Mouse (Mus musculus) stomach, postnatal 0 days (tissue): ENCODE measurements around the gene Sprn. TPM values are rescaled to one million over a fixed set of nuclear protein-coding genes. Genes with fewer than 3 reads are reported as not detected.
A peak's percentile ranks its signal among the peaks of the same experiment; 100 is the strongest.

Source experiments
- ATAC-seq: fragments of 200-750 bp; cut with Nextera tagmentation; 2 replicates; pipeline ENCODE4 v1.8.0; 2017; ENCODE audit not compliant: low FRiP score, low TSS enrichment
- DNase-seq: peaks from one replicate; pipeline ENCODE4 v3.0.0-alpha.2; 2016; ENCODE audit warnings: low spot score
- H3K27ac ChIP-seq: fragments of 300-500 bp; sonication (generic); replicated peaks from 2 replicates; pipeline ENCODE4 v1.5.1; 2014; ENCODE audit warnings: mild to moderate bottlenecking, control low read depth
- H3K27me3 ChIP-seq: fragments of 300-500 bp; sonication (generic); 2 replicates; pipeline ENCODE4 v1.6.1; 2014; ENCODE audit warnings: low read length; ENCODE audit not compliant: control insufficient read depth, insufficient read depth
- H3K36me3 ChIP-seq: fragments of 300-500 bp; sonication (generic); 2 replicates; pipeline ENCODE4 v1.6.1; 2014; ENCODE audit warnings: low read length, mixed read lengths; ENCODE audit not compliant: control insufficient read depth, insufficient read depth
- H3K4me1 ChIP-seq: fragments of 300-500 bp; sonication (generic); replicated peaks from 2 replicates; pipeline ENCODE4 v1.6.1; 2014; ENCODE audit warnings: antibody characterized with exemption; ENCODE audit not compliant: control insufficient read depth, insufficient read depth
- H3K4me2 ChIP-seq: fragments of 300-500 bp; sonication (generic); replicated peaks from 2 replicates; pipeline ENCODE4 v1.6.1; 2014; ENCODE audit warnings: low read depth, mild to moderate bottlenecking, control low read depth, moderate library complexity
- H3K4me3 ChIP-seq: fragments of 300-500 bp; sonication (generic); 2 replicates; pipeline ENCODE4 v1.5.1; 2014; ENCODE audit warnings: low read depth, low read length, control low read depth
- H3K9ac ChIP-seq: fragments of 300-500 bp; sonication (generic); 2 replicates; pipeline ENCODE4 v1.6.1; 2014; ENCODE audit warnings: mild to moderate bottlenecking, low read length, control low read depth, mixed read lengths
- H3K9me3 ChIP-seq: fragments of 300-500 bp; sonication (generic); 2 replicates; pipeline ENCODE4 v1.6.1; 2016; ENCODE audit warnings: low read length; ENCODE audit not compliant: control insufficient read depth
- CTCF ChIP-seq: IDR thresholded peaks from 2 replicates; pipeline ENCODE4 v1.5.1; 2016; ENCODE audit warnings: antibody characterized with exemption, low read depth, mild to moderate bottlenecking, moderate library complexity
- EP300 ChIP-seq: optimal IDR thresholded peaks from 2 replicates; pipeline ENCODE3; 2016; ENCODE audit warnings: antibody characterized with exemption
- WGBS: fragments of 180-500 bp; shearing (Covaris S2); extraction: QIAGEN DNeasy Blood & Tissue Kit; methylation state at CpG from one replicate; pipeline ENCODE4 v1.1.7; 2014; 5-methylcytosine and 5-hydroxymethylcytosine counted together
- polyA plus RNA-seq: library from polyadenylated mRNA; unstranded; fragments of >200 nt; fragmentation: Nextera tagmentation; extraction: Ambion mirVana; gene quantifications from 2 replicates; pipeline ENCODE4 v1.2.1, GENCODE M21; 2015

Gene Sprn
- polyA plus RNA-seq, 1 experiment from 2014 or later: 0.90 TPM

DNA sequence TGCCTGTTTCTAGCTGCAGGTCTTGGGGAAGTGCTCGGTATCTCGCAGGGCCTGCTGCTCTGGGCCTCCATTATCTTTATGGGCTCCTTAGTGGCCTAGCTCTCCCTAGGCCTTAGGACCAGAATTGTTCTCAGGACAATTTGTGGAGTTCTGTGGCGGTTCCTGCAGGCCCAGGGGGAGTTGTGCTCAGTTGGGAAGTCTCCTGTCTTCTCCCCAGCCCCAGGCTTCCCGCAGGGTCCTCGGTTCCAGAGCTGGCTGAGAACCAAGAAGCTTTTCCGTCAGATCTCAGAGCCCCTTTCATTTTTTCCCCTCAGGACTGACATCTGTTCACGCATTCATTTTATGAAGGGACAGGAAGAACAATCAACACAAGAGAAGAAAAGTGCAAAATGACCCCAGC, 10.0 kb upstream of the Sprn start, which contains the start of gene Olfr522:
Olfr522 (minus strand) TSS at position 101 of the 400 bp plus-strand sequence.
- H3K27ac ChIP-seq: no peak within 1 kb of the TSS
- no peaks in the 10 kb centered on the region for H3K36me3 ChIP-seq
- TF ChIP-seq CTCF: no peak
- no peak for TF ChIP-seq EP300
- no peak within 1 kb of the TSS for H3K9ac ChIP-seq
- H3K9me3 ChIP-seq: 0 out of 2 replicates have a peak, but pooled peaks cover 2% of the 10 kb centered on the region
- DNase-seq (no peak), ATAC-seq (no peak)
- no peaks in the 10 kb centered on the region for H3K4me1 ChIP-seq
- no peak within 1 kb of the TSS for H3K4me3 ChIP-seq
- 64% methylated on average over 7 of the region's 7 CpGs for WGBS
- no peak within 1 kb of the TSS for H3K4me2 ChIP-seq
- H3K27me3 ChIP-seq: no peaks in the 10 kb centered on the region

DNA sequence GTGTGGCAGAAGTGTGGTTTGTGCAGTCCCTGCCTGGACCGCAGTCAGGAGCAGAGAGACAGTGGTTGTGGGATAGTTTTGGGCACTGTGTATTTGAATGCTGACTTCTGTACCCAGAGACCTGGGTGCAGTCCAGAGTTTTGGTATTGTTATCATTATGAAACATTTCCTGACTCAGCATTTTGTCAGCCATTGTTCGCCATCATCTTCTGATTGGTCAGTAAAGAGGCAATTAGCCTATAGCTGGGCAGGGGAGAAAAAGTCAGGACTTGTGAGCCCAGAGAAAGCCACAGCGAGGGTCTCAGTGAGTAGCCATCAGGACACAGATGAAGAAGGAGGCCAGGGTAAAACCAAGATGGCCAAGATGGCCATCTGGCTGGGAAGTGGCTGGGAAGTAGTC, 5.7 kb upstream of the Sprn start:
- H3K9ac ChIP-seq: no peak overlapping the region
- H3K27me3 ChIP-seq: no peaks in the 10 kb centered on the region
- ATAC-seq: no peak
- H3K36me3 ChIP-seq: no peaks in the 10 kb centered on the region
- no peaks in the 10 kb centered on the region for H3K4me1 ChIP-seq
- no peak overlapping the region for H3K27ac ChIP-seq
- no peak for DNase-seq
- TF ChIP-seq CTCF: no peak
- no peak for TF ChIP-seq EP300
- no peaks in the 10 kb centered on the region for H3K9me3 ChIP-seq
- H3K4me2 ChIP-seq: no peak overlapping the region
- H3K4me3 ChIP-seq: no peak overlapping the region
- 78% methylated on average over 3 of the region's 3 CpGs for WGBS

GRCm38 (mm10) chr7:140153829-140154217, 854 bp downstream of the Sprn start:
- Histone ChIP-seq H3K27me3 (no peaks in the 10 kb centered on the region; the same call in 1 of the 2 replicates), H3K4me1 (no peaks in the 10 kb centered on the region), H3K36me3 (no peaks in the 10 kb centered on the region), H3K9ac (no peak overlapping the region), H3K9me3 (no peaks in the 10 kb centered on the region), H3K27ac (no peak overlapping the region), H3K4me3 (peak overlapping the region; percentile 23; the same call in 1 of the 2 replicates), H3K4me2 (peak overlapping the region; percentile 46)
- TF ChIP-seq EP300 (no peak), CTCF (no peak)
- DNase-seq (no peak), ATAC-seq (no peak)
- 32% methylated on average over 4 of the region's 4 CpGs for WGBS

DNA sequence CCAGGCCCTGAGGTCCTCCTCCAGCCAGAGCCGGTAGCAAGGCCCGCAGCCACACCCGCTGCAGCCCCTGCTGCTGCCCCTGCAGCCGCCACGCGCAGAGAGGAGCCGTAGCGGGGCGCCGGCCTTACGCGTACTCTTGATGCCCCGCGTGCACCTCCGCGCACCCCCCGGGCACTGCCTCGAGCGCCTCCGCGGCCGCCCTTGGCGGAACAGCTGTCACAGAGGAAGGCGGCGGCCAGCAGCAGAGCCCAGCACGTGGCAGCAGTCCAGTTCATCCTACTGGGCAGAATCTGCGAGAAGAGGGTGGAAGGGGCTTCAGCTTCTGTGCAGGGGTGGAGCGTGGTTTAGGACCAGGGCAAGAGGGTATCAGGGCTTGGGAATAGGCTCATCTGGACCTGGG, 1.3 kb downstream of the Sprn start:
- TF ChIP-seq CTCF (no peak), EP300 (no peak)
- no peaks in the 10 kb centered on the region for H3K4me1 ChIP-seq
- H3K27me3 ChIP-seq: no peaks in the 10 kb centered on the region; the same call in 1 of the 2 replicates
- peak overlapping the region; percentile 40 for H3K4me2 ChIP-seq
- no peaks in the 10 kb centered on the region for H3K9me3 ChIP-seq
- H3K9ac ChIP-seq: peak overlapping the region; percentile 39; the same call in 1 of the 2 replicates
- no peaks in the 10 kb centered on the region for H3K36me3 ChIP-seq
- H3K27ac ChIP-seq: no peak overlapping the region
- peak; percentile 19 for DNase-seq
- ATAC-seq: peak; percentile 56
- WGBS: 3% methylated on average over 28 of the region's 28 CpGs
- peak overlapping the region; percentile 17; the same call in 1 of the 2 replicates for H3K4me3 ChIP-seq

- Histone ChIP-seq H3K4me1 (no peaks in the 10 kb centered on the region), H3K36me3 (no peaks in the 10 kb centered on the region), H3K27ac (no peak overlapping the region), H3K4me2 (no peak overlapping the region), H3K27me3 (no peaks in the 10 kb centered on the region), H3K9me3 (no peaks in the 10 kb centered on the region), H3K9ac (no peak overlapping the region), H3K4me3 (no peak overlapping the region)
- ATAC-seq: no peak
- 84% methylated on average over 4 of the region's 4 CpGs for whole genome bisulfite sequencing
- no peak for TF ChIP-seq EP300
- no peak for TF ChIP-seq CTCF
- DNase-seq: no peak
Measured at GRCm38 (mm10) chr7:140144550-140144949, 10.1 kb downstream of the Sprn start.

DNA sequence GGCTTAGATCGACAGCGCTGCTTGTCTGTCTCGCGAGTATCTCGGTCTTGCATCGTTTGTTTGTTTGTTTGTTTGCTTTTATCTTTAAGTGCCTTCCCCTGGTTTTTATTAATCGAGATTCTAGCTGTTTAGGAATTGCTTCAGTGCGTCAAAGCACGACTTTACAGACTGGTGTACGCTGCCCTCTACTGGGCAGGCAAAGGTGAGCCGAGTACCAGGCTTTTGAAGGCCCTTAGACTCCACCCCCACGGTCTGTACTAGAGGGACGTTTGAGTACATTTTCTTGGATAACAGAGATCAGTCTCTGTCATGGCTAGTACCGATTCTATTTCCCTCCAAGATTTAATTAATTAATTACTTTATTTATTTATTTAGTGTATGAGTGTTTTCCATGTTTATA, 13.3 kb downstream of the Sprn start:
- no peak overlapping the region for H3K4me2 ChIP-seq
- TF ChIP-seq EP300 (no peak), CTCF (peak; percentile 86)
- H3K4me3 ChIP-seq: no peak overlapping the region
- no peaks in the 10 kb centered on the region for H3K36me3 ChIP-seq
- DNase-seq (peak; percentile 76), ATAC-seq (no peak)
- H3K9me3 ChIP-seq: no peaks in the 10 kb centered on the region
- H3K4me1 ChIP-seq: no peaks in the 10 kb centered on the region
- no peak overlapping the region for H3K27ac ChIP-seq
- no peaks in the 10 kb centered on the region for H3K27me3 ChIP-seq
- 3% methylated on average over 14 of the region's 14 CpGs for WGBS
- no peak overlapping the region for H3K9ac ChIP-seq
